Mouse (Mus musculus): ENCODE measurements around the gene Mtif3. TPM values are rescaled to one million over a fixed set of nuclear protein-coding genes. Genes with fewer than 3 reads are reported as not detected.
"Not testable (repeated sequence)": the region's sequence is repeated elsewhere in the genome, so short reads cannot be mapped to it uniquely, and the experiment has no call there.

The Mtif3 gene
- polyA plus RNA-seq, 1 experiment from 2014 or later = 24.8 TPM

- peak overlapping the region; percentile 83 for H3K4me3 ChIP-seq (replicated peaks)
- peak overlapping the region; percentile 90 for H3K27ac ChIP-seq
- peaks cover 16% of the 10 kb centered on the region for H3K4me1 ChIP-seq
- peaks cover 30% of the 10 kb centered on the region for H3K36me3 ChIP-seq
- WGBS = 23% methylated on average over 10 of the region's 10 CpGs
- H3K27me3 ChIP-seq = no peaks in the 10 kb centered on the region
- H3K9me3 ChIP-seq (replicated peaks) = no peaks in the 10 kb centered on the region
- H3K4me2 ChIP-seq = peak overlapping the region; percentile 92
- H3K9ac ChIP-seq = peak overlapping the region; percentile 88
- no peak for ATAC-seq (replicated peaks; ENCODE audit: low FRiP score)
These were observed 15.5 kb downstream of the Mtif3 start for GRCm38 (mm10) chr5:146948041-146948507.

- WGBS = 87% methylated on average over 6 of the region's 6 CpGs
- Histone ChIP-seq H3K27me3 (no peaks in the 10 kb centered on the region), H3K9me3 (replicated peaks) (no peaks in the 10 kb centered on the region), H3K36me3 (peaks cover 25% of the 10 kb centered on the region), H3K9ac (no peak overlapping the region), H3K27ac (no peak overlapping the region), H3K4me1 (peaks cover 16% of the 10 kb centered on the region), H3K4me3 (replicated peaks) (no peak overlapping the region), H3K4me2 (no peak overlapping the region)
- ATAC-seq (replicated peaks; ENCODE audit: low FRiP score) = no peak
These were observed 16.1 kb downstream of the Mtif3 start for GRCm38 (mm10) chr5:146947497-146947896.

- Histone ChIP-seq H3K27ac (no peak overlapping the region), H3K36me3 (peaks cover 16% of the 10 kb centered on the region), H3K9ac (no peak overlapping the region), H3K27me3 (no peaks in the 10 kb centered on the region), H3K4me3 (replicated peaks) (no peak overlapping the region), H3K4me1 (peaks cover 16% of the 10 kb centered on the region), H3K4me2 (no peak overlapping the region), H3K9me3 (replicated peaks) (no peaks in the 10 kb centered on the region)
- WGBS = 88% methylated on average over 9 of the region's 9 CpGs
- ATAC-seq (replicated peaks; ENCODE audit: low FRiP score) = no peak
These were observed 16.9 kb downstream of the Mtif3 start for GRCm38 (mm10) chr5:146946682-146947081.

GRCm38 (mm10) chr5:146944568-146944967, 19.0 kb downstream of the Mtif3 start:
- no peaks in the 10 kb centered on the region for H3K36me3 ChIP-seq
- H3K9me3 ChIP-seq (replicated peaks) = no peaks in the 10 kb centered on the region
- no peak overlapping the region for H3K4me2 ChIP-seq
- peaks cover 6% of the 10 kb centered on the region for H3K4me1 ChIP-seq
- WGBS = 99% methylated on average over 2 of the region's 2 CpGs
- H3K4me3 ChIP-seq (replicated peaks) = no peak overlapping the region
- no peak overlapping the region for H3K9ac ChIP-seq
- no peak for ATAC-seq (replicated peaks; ENCODE audit: low FRiP score)
- no peak overlapping the region for H3K27ac ChIP-seq
- no peaks in the 10 kb centered on the region for H3K27me3 ChIP-seq

GRCm38 (mm10) chr5:146942965-146943364, 20.6 kb downstream of the Mtif3 start:
- Histone ChIP-seq H3K27me3 (no peaks in the 10 kb centered on the region), H3K4me3 (replicated peaks) (no peak overlapping the region), H3K36me3 (no peaks in the 10 kb centered on the region), H3K4me1 (no peaks in the 10 kb centered on the region), H3K9ac (no peak overlapping the region), H3K9me3 (replicated peaks) (0 out of 2 replicates have a peak, but pooled peaks cover 4% of the 10 kb centered on the region), H3K27ac (no peak overlapping the region), H3K4me2 (no peak overlapping the region)
- 74% methylated on average over 15 of the region's 15 CpGs for WGBS
- ATAC-seq (replicated peaks; ENCODE audit: low FRiP score) = no peak

GRCm38 (mm10) chr5:146941939-146942338, 21.7 kb downstream of the Mtif3 start:
- H3K9ac ChIP-seq; ATAC-seq (replicated peaks; ENCODE audit: low FRiP score); H3K9me3 ChIP-seq (replicated peaks); H3K27ac ChIP-seq; H3K27me3 ChIP-seq; H3K4me2 ChIP-seq; H3K4me3 ChIP-seq (replicated peaks); H3K36me3 ChIP-seq; H3K4me1 ChIP-seq: not testable (repeated sequence)
- WGBS = 55% methylated on average over 2 of the region's 2 CpGs

GRCm38 (mm10) chr5:146940219-146940618, 23.4 kb downstream of the Mtif3 start:
- no peaks in the 10 kb centered on the region for H3K27me3 ChIP-seq
- H3K9me3 ChIP-seq (replicated peaks) = 0 out of 2 replicates have a peak, but pooled peaks cover 4% of the 10 kb centered on the region
- no peaks in the 10 kb centered on the region for H3K36me3 ChIP-seq
- 25% methylated on average over 7 of the region's 7 CpGs for WGBS
- no peak for ATAC-seq (replicated peaks; ENCODE audit: low FRiP score)
- H3K27ac ChIP-seq = no peak overlapping the region
- H3K4me1 ChIP-seq = no peaks in the 10 kb centered on the region
- no peak overlapping the region for H3K4me3 ChIP-seq (replicated peaks)
- no peak overlapping the region for H3K4me2 ChIP-seq
- H3K9ac ChIP-seq = no peak overlapping the region

- H3K4me3 ChIP-seq (replicated peaks) = no peak overlapping the region
- no peaks in the 10 kb centered on the region for H3K27me3 ChIP-seq
- no peak overlapping the region for H3K9ac ChIP-seq
- WGBS = 79% methylated on average over 16 of the region's 16 CpGs
- no peaks in the 10 kb centered on the region for H3K4me1 ChIP-seq
- no peak overlapping the region for H3K27ac ChIP-seq
- H3K9me3 ChIP-seq (replicated peaks) = 0 out of 2 replicates have a peak, but pooled peaks cover 4% of the 10 kb centered on the region
- no peak for ATAC-seq (replicated peaks; ENCODE audit: low FRiP score)
- no peaks in the 10 kb centered on the region for H3K36me3 ChIP-seq
- H3K4me2 ChIP-seq = no peak overlapping the region
These were observed 24.3 kb downstream of the Mtif3 start for GRCm38 (mm10) chr5:146939109-146939796.

- H3K4me3 ChIP-seq (replicated peaks) = no peak overlapping the region
- H3K4me2 ChIP-seq = no peak overlapping the region
- no peak overlapping the region for H3K27ac ChIP-seq
- H3K4me1 ChIP-seq = no peaks in the 10 kb centered on the region
- H3K9me3 ChIP-seq (replicated peaks) = 0 out of 2 replicates have a peak, but pooled peaks cover 4% of the 10 kb centered on the region
- no peaks in the 10 kb centered on the region for H3K27me3 ChIP-seq
- no peaks in the 10 kb centered on the region for H3K36me3 ChIP-seq
- no peak overlapping the region for H3K9ac ChIP-seq
- ATAC-seq (replicated peaks; ENCODE audit: low FRiP score) = no peak
- WGBS = 79% methylated on average over 32 of the region's 32 CpGs
These were observed 25.8 kb downstream of the Mtif3 start for GRCm38 (mm10) chr5:146937541-146938503.

- Histone ChIP-seq H3K4me1 (no peaks in the 10 kb centered on the region), H3K27ac (no peak overlapping the region), H3K9ac (no peak overlapping the region), H3K4me2 (no peak overlapping the region), H3K9me3 (replicated peaks) (no peaks in the 10 kb centered on the region), H3K27me3 (no peaks in the 10 kb centered on the region), H3K4me3 (replicated peaks) (no peak overlapping the region), H3K36me3 (no peaks in the 10 kb centered on the region)
- no peak for ATAC-seq (replicated peaks; ENCODE audit: low FRiP score)
- 86% methylated on average over 12 of the region's 12 CpGs for WGBS
These were observed 30.1 kb downstream of the Mtif3 start for GRCm38 (mm10) chr5:146933466-146933865.

- Histone ChIP-seq H3K27me3 (no peaks in the 10 kb centered on the region), H3K9ac (no peak overlapping the region), H3K4me2 (no peak overlapping the region), H3K4me3 (replicated peaks) (no peak overlapping the region), H3K36me3 (no peaks in the 10 kb centered on the region), H3K27ac (no peak overlapping the region), H3K4me1 (no peaks in the 10 kb centered on the region), H3K9me3 (replicated peaks) (no peaks in the 10 kb centered on the region)
- WGBS = 66% methylated on average over 16 of the region's 16 CpGs
- no peak for ATAC-seq (replicated peaks; ENCODE audit: low FRiP score)
These were observed 31.6 kb downstream of the Mtif3 start for GRCm38 (mm10) chr5:146931904-146932553.

GRCm38 (mm10) chr5:146931422-146931821, 32.2 kb downstream of the Mtif3 start:
- H3K9ac ChIP-seq = no peak overlapping the region
- no peak overlapping the region for H3K27ac ChIP-seq
- H3K4me1 ChIP-seq = no peaks in the 10 kb centered on the region
- H3K27me3 ChIP-seq = no peaks in the 10 kb centered on the region
- 89% methylated on average over 7 of the region's 7 CpGs for WGBS
- H3K4me3 ChIP-seq (replicated peaks) = no peak overlapping the region
- no peak overlapping the region for H3K4me2 ChIP-seq
- ATAC-seq (replicated peaks; ENCODE audit: low FRiP score) = no peak
- H3K9me3 ChIP-seq (replicated peaks) = no peaks in the 10 kb centered on the region
- no peaks in the 10 kb centered on the region for H3K36me3 ChIP-seq
